Mouse (Mus musculus): Measurements from ENCODE around the gene Hoxa10. TPM values are rescaled to one million over a fixed set of nuclear protein-coding genes. Genes with fewer than 3 reads are reported as not detected.
A peak's percentile ranks its signal among the peaks of the same experiment; 100 is the strongest.

Hoxa10 gene
- polyA plus RNA-seq, 1 experiment from 2014 or later, result 79.4 TPM

- WGBS, result 4% methylated on average over 12 of the region's 12 CpGs
- no peaks in the 10 kb centered on the region for H3K9me3 ChIP-seq (ENCODE audit: control insufficient read depth, low read length)
- ATAC-seq (ENCODE audit: low read depth), result no peak
- peak overlapping the region; percentile 30 for H3K4me3 ChIP-seq (ENCODE audit: low read depth, low read length)
- peaks cover 29% of the 10 kb centered on the region for H3K27me3 ChIP-seq (ENCODE audit: control insufficient read depth, insufficient read depth, low read length)
- H3K4me1 ChIP-seq (ENCODE audit: control insufficient read depth, insufficient read depth, low read length), result no peaks in the 10 kb centered on the region; the same call in 1 of the 2 replicates
- no peaks in the 10 kb centered on the region for H3K36me3 ChIP-seq (ENCODE audit: control insufficient read depth, insufficient read depth, low read length)
- H3K27ac ChIP-seq (ENCODE audit: low read depth, low read length), result no peak overlapping the region
- peak overlapping the region; percentile 40 for H3K4me2 ChIP-seq (ENCODE audit: low read depth, low read length)
- peak overlapping the region; percentile 37; the same call in 1 of the 2 replicates for H3K9ac ChIP-seq (replicated peaks; ENCODE audit: low read depth, low read length)
Observed at GRCm38 (mm10) chr6:52243681-52244121, 3.0 kb upstream of the Hoxa10 start.

- Histone ChIP-seq H3K4me2 (ENCODE audit: low read depth, low read length) (peak overlapping the region; percentile 40; the same call in 1 of the 2 replicates), H3K4me1 (ENCODE audit: control insufficient read depth, insufficient read depth, low read length) (no peaks in the 10 kb centered on the region; the same call in 1 of the 2 replicates), H3K36me3 (ENCODE audit: control insufficient read depth, insufficient read depth, low read length) (no peaks in the 10 kb centered on the region), H3K4me3 (ENCODE audit: low read depth, low read length) (peak overlapping the region; percentile 30; the same call in 1 of the 2 replicates), H3K27ac (ENCODE audit: low read depth, low read length) (no peak overlapping the region), H3K27me3 (ENCODE audit: control insufficient read depth, insufficient read depth, low read length) (peaks cover 29% of the 10 kb centered on the region), H3K9ac (replicated peaks; ENCODE audit: low read depth, low read length) (no peak overlapping the region), H3K9me3 (ENCODE audit: control insufficient read depth, low read length) (no peaks in the 10 kb centered on the region)
- 7% methylated on average over 4 of the region's 4 CpGs for WGBS
- no peak for ATAC-seq (ENCODE audit: low read depth)
Observed at GRCm38 (mm10) chr6:52242801-52243332, 2.2 kb upstream of the Hoxa10 start.

- H3K4me3 ChIP-seq (ENCODE audit: low read depth, low read length), result peak overlapping the region; percentile 57; the same call in 1 of the 2 replicates
- ATAC-seq (ENCODE audit: low read depth), result no peak
- H3K36me3 ChIP-seq (ENCODE audit: control insufficient read depth, insufficient read depth, low read length), result no peaks in the 10 kb centered on the region
- H3K4me1 ChIP-seq (ENCODE audit: control insufficient read depth, insufficient read depth, low read length), result no peaks in the 10 kb centered on the region; the same call in 1 of the 2 replicates
- no peaks in the 10 kb centered on the region for H3K9me3 ChIP-seq (ENCODE audit: control insufficient read depth, low read length)
- 7% methylated on average over 9 of the region's 9 CpGs for WGBS
- peak overlapping the region; percentile 90 for H3K4me2 ChIP-seq (ENCODE audit: low read depth, low read length)
- peak overlapping the region; percentile 74; the same call in 1 of the 2 replicates for H3K9ac ChIP-seq (replicated peaks; ENCODE audit: low read depth, low read length)
- peak overlapping the region; percentile 96 for H3K27ac ChIP-seq (ENCODE audit: low read depth, low read length)
- H3K27me3 ChIP-seq (ENCODE audit: control insufficient read depth, insufficient read depth, low read length), result peaks cover 27% of the 10 kb centered on the region
Observed at GRCm38 (mm10) chr6:52241001-52241621, 457 bp upstream of the Hoxa10 start.

DNA sequence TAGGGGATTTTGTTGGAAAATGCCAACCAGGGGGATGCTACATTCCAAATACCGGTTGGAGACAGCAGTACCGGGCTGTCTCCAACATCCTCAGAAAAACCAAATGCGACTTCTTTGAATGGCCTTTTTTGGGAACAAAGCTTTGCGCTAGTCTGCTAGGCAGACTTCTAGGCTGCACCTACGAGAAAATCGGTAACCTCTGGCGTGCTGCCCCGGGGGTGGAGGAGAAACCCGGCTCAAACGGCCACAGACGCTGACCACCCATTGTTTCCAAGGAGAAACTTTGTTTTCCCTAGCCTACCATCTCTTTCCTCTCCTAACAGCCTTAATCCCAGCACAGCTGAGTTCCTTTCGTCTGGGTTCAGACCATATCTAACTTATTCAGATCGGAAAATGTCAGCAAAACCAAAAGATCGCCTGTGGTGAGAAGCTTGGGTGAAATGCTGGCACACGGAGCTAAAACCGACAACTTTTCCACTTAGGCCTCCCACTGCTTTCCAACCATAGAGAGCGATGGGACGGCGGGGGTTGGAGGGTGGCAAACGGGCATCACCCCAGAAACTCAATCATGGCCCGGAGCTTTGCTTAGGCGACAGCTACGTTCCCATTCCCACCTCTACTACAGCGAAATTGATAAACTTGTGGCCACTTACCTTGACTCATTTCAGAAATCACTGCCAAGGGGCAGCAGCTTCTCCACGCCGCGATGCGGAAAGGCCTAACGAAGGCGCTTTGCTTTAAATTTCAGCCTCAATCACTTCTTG, 847 bp downstream of the Hoxa10 start:
- peak overlapping the region; percentile 57 for H3K4me3 ChIP-seq (ENCODE audit: low read depth, low read length)
- peak overlapping the region; percentile 96 for H3K27ac ChIP-seq (ENCODE audit: low read depth, low read length)
- 1% methylated on average over 30 of the region's 30 CpGs for WGBS
- no peak for ATAC-seq (ENCODE audit: low read depth)
- H3K4me1 ChIP-seq (ENCODE audit: control insufficient read depth, insufficient read depth, low read length), result no peaks in the 10 kb centered on the region; the same call in 1 of the 2 replicates
- no peaks in the 10 kb centered on the region for H3K9me3 ChIP-seq (ENCODE audit: control insufficient read depth, low read length)
- peak overlapping the region; percentile 90 for H3K4me2 ChIP-seq (ENCODE audit: low read depth, low read length)
- peaks cover 18% of the 10 kb centered on the region for H3K27me3 ChIP-seq (ENCODE audit: control insufficient read depth, insufficient read depth, low read length)
- H3K36me3 ChIP-seq (ENCODE audit: control insufficient read depth, insufficient read depth, low read length), result no peaks in the 10 kb centered on the region
- H3K9ac ChIP-seq (replicated peaks; ENCODE audit: low read depth, low read length), result peak overlapping the region; percentile 74

GRCm38 (mm10) chr6:52238976-52239375, 1.7 kb downstream of the Hoxa10 start:
- H3K4me2 ChIP-seq (ENCODE audit: low read depth, low read length), result peak overlapping the region; percentile 90
- no peaks in the 10 kb centered on the region for H3K9me3 ChIP-seq (ENCODE audit: control insufficient read depth, low read length)
- H3K4me1 ChIP-seq (ENCODE audit: control insufficient read depth, insufficient read depth, low read length), result no peaks in the 10 kb centered on the region; the same call in 1 of the 2 replicates
- ATAC-seq (ENCODE audit: low read depth), result no peak
- H3K36me3 ChIP-seq (ENCODE audit: control insufficient read depth, insufficient read depth, low read length), result no peaks in the 10 kb centered on the region
- H3K27me3 ChIP-seq (ENCODE audit: control insufficient read depth, insufficient read depth, low read length), result peaks cover 18% of the 10 kb centered on the region
- WGBS, result 4% methylated on average over 7 of the region's 7 CpGs
- peak overlapping the region; percentile 64 for H3K9ac ChIP-seq (replicated peaks; ENCODE audit: low read depth, low read length)
- H3K4me3 ChIP-seq (ENCODE audit: low read depth, low read length), result peak overlapping the region; percentile 57
- peak overlapping the region; percentile 22; the same call in 1 of the 2 replicates for H3K27ac ChIP-seq (ENCODE audit: low read depth, low read length)

DNA sequence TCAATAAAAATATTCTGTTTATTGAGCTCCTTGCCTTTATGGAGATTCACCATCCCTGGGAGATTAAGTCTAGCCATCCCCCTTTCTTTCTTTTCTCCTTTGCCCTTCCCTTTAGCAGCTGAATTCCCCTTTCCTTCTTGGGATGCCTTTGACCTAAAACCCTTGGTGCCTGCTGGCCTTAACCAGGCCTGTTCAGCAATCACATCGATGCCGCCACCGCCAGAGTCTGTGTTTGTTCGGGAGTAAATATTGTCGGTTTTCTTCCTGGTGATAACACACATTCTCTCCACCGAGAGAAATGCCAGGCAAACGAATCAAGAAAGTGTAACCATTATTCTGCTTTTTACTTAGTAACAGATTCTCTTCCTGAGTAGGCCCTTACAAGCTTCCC, 2.5 kb downstream of the Hoxa10 start:
- H3K4me3 ChIP-seq (ENCODE audit: low read depth, low read length), result peak overlapping the region; percentile 57
- no peak for ATAC-seq (ENCODE audit: low read depth)
- peak overlapping the region; percentile 62 for H3K9ac ChIP-seq (replicated peaks; ENCODE audit: low read depth, low read length)
- H3K4me1 ChIP-seq (ENCODE audit: control insufficient read depth, insufficient read depth, low read length), result no peaks in the 10 kb centered on the region; the same call in 1 of the 2 replicates
- H3K27me3 ChIP-seq (ENCODE audit: control insufficient read depth, insufficient read depth, low read length), result peaks cover 14% of the 10 kb centered on the region
- 8% methylated on average over 7 of the region's 7 CpGs for WGBS
- H3K27ac ChIP-seq (ENCODE audit: low read depth, low read length), result peak overlapping the region; percentile 56
- no peaks in the 10 kb centered on the region for H3K36me3 ChIP-seq (ENCODE audit: control insufficient read depth, insufficient read depth, low read length)
- H3K9me3 ChIP-seq (ENCODE audit: control insufficient read depth, low read length), result no peaks in the 10 kb centered on the region
- H3K4me2 ChIP-seq (ENCODE audit: low read depth, low read length), result peak overlapping the region; percentile 90

DNA sequence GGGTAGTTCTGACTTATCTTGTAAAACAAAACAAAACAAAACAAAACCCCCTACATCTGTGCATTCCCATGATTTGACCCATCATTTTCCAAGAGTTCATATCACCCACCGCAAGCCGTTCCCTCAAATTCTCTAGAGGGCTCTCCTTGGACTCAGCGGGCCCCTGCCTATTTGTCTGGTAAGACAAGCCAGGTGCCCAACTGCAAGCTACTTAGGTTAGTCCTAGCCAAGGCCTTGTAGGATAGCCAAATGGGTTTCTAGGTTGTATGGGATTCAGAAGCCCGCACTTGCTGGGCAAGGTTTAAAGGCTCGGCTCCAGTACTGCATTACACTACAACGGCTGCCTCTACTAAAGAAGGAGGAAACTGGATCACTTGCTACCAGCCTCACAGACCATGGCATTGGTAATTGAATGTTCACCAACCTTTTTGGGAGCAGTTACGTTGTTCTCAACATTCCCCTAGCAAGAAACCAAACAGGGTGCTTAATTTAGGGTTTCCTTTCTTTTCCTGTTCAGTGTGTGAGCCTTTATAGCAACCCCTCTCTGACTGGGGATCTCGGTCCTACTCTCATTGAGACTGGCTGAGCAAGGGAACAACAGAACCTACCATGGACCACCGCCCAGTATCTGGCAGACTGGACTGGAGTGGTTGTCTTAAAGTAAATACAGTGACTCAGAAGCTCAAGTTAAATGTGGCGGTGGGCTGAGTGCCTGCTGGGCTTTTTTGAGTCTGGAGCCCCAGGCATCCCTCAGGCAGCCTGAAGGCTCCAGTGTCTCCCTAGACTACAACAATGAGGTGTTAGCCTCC, 3.1 kb downstream of the Hoxa10 start:
- H3K4me3 ChIP-seq (ENCODE audit: low read depth, low read length), result peak overlapping the region; percentile 57
- H3K36me3 ChIP-seq (ENCODE audit: control insufficient read depth, insufficient read depth, low read length), result no peaks in the 10 kb centered on the region
- peaks cover 10% of the 10 kb centered on the region for H3K27me3 ChIP-seq (ENCODE audit: control insufficient read depth, insufficient read depth, low read length)
- peaks cover 3% of the 10 kb centered on the region; the same call in 1 of the 2 replicates for H3K4me1 ChIP-seq (ENCODE audit: control insufficient read depth, insufficient read depth, low read length)
- H3K9ac ChIP-seq (replicated peaks; ENCODE audit: low read depth, low read length), result peak overlapping the region; percentile 62
- WGBS, result 11% methylated on average over 10 of the region's 10 CpGs
- no peak for ATAC-seq (ENCODE audit: low read depth)
- no peaks in the 10 kb centered on the region for H3K9me3 ChIP-seq (ENCODE audit: control insufficient read depth, low read length)
- H3K4me2 ChIP-seq (ENCODE audit: low read depth, low read length), result peak overlapping the region; percentile 90
- H3K27ac ChIP-seq (ENCODE audit: low read depth, low read length), result peak overlapping the region; percentile 56

DNA sequence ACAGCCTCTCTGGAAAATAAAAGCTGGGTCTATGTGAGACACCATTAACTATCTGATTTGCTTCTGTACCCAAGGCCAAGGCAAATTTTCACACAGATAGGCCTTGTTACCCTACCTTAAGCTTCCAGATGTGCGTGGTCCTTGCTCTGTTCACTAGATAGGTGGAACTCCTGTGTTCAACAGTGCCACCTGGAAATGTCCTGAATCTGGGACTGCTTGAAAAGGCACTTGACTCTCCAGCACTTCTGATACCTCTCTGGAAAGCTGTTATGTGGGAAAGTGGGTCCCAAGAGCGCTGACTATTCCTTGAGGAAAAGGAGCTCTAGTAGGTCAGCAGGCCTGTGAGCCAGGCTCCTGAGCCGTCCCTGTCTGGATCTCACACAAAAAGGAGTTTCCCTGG, 3.8 kb downstream of the Hoxa10 start:
- Histone ChIP-seq H3K27ac (ENCODE audit: low read depth, low read length) (peak overlapping the region; percentile 36; the same call in 1 of the 2 replicates), H3K4me3 (ENCODE audit: low read depth, low read length) (peak overlapping the region; percentile 57), H3K4me1 (ENCODE audit: control insufficient read depth, insufficient read depth, low read length) (peaks cover 3% of the 10 kb centered on the region; the same call in 1 of the 2 replicates), H3K27me3 (ENCODE audit: control insufficient read depth, insufficient read depth, low read length) (peaks cover 4% of the 10 kb centered on the region; the same call in 1 of the 2 replicates), H3K36me3 (ENCODE audit: control insufficient read depth, insufficient read depth, low read length) (no peaks in the 10 kb centered on the region), H3K9me3 (ENCODE audit: control insufficient read depth, low read length) (no peaks in the 10 kb centered on the region), H3K9ac (replicated peaks; ENCODE audit: low read depth, low read length) (peak overlapping the region; percentile 62; the same call in 1 of the 2 replicates), H3K4me2 (ENCODE audit: low read depth, low read length) (peak overlapping the region; percentile 90)
- ATAC-seq (ENCODE audit: low read depth), result no peak
- 14% methylated on average over 3 of the region's 3 CpGs for WGBS
